Mouse (Mus musculus) forebrain, postnatal 0 days (tissue): ENCODE data around the gene Pigq. TPM values are rescaled to one million over a fixed set of nuclear protein-coding genes. Genes with fewer than 3 reads are reported as not detected.

Experiments
- ATAC-seq: fragments of 200-750 bp; cut with Nextera tagmentation; 2 replicates; pipeline ENCODE4 v1.8.0; 2017; ENCODE audit warnings: mild to moderate bottlenecking, moderate library complexity
- DNase-seq: peaks from one replicate; pipeline ENCODE4 v3.0.0-alpha.2; 2015
- H3K27ac ChIP-seq: fragments of 300-500 bp; sonication (generic); 2 replicates; pipeline ENCODE4 v1.5.1; 2014; ENCODE audit warnings: low read depth, mild to moderate bottlenecking, antibody characterized with exemption, low read length, moderate library complexity, mixed read lengths
- H3K27me3 ChIP-seq: fragments of 300-500 bp; sonication (generic); 2 replicates; pipeline ENCODE4 v1.6.1; 2014; ENCODE audit warnings: mild to moderate bottlenecking, low read length, mixed read lengths; ENCODE audit not compliant: insufficient read depth
- H3K36me3 ChIP-seq: fragments of 300-500 bp; sonication (generic); 2 replicates; pipeline ENCODE4 v1.6.1; 2014; ENCODE audit warnings: mild to moderate bottlenecking, moderate library complexity; ENCODE audit not compliant: insufficient read depth
- H3K4me1 ChIP-seq: fragments of 300-500 bp; sonication (generic); 2 replicates; pipeline ENCODE4 v1.6.1; 2014; ENCODE audit warnings: antibody characterized with exemption; ENCODE audit not compliant: insufficient read depth
- H3K4me2 ChIP-seq: fragments of 300-500 bp; sonication (generic); 2 replicates; pipeline ENCODE4 v1.6.1; 2014; ENCODE audit warnings: low read depth, mild to moderate bottlenecking, moderate library complexity
- H3K4me3 ChIP-seq: fragments of 300-500 bp; sonication (generic); 2 replicates; pipeline ENCODE4 v1.5.1; 2014; ENCODE audit warnings: low read depth, low read length, mixed read lengths
- H3K9ac ChIP-seq: fragments of 300-500 bp; sonication (generic); 2 replicates; pipeline ENCODE4 v1.6.1; 2014; ENCODE audit warnings: mild to moderate bottlenecking
- H3K9me3 ChIP-seq: fragments of 300-500 bp; sonication (generic); 2 replicates; pipeline ENCODE4 v1.6.1; 2016; ENCODE audit warnings: low read length
- CTCF ChIP-seq: sonication (generic); IDR thresholded peaks from 2 replicates; pipeline ENCODE4 v1.5.1; 2016; ENCODE audit warnings: antibody characterized with exemption, control low read depth, low read depth
- WGBS: fragments of 180-500 bp; shearing (Covaris S2); extraction: QIAGEN DNeasy Blood & Tissue Kit; methylation state at CpG from one replicate; pipeline ENCODE4 v1.1.7; 2014; 5-methylcytosine and 5-hydroxymethylcytosine counted together
- polyA plus RNA-seq: library from polyadenylated mRNA; unstranded; fragments of >200 nt; fragmentation: Nextera tagmentation; extraction: Ambion mirVana; gene quantifications from 2 replicates; pipeline ENCODE4 v1.2.1, GENCODE M21; 2015
- total RNA-seq: library from RNA; depleted of rRNA; stranded (reverse); fragments of >200 nt; gene quantifications from 2 replicates; pipeline ENCODE4 v1.2.3, GENCODE M21; 2014

Pigq gene
- total and polyA plus RNA-seq, 2 experiments from 2014 or later, result 50.6 to 63.7 TPM

GRCm38 (mm10) chr17:25957586-25958051 lies 12.9 kb upstream of the Pigq start:
- no peak for ATAC-seq
- no peak overlapping the region for H3K4me2 ChIP-seq
- 81% methylated on average over 14 of the region's 14 CpGs for WGBS
- H3K27me3 ChIP-seq, result peaks cover 9% of the 10 kb centered on the region
- DNase-seq, result no peak
- no peaks in the 10 kb centered on the region for H3K4me1 ChIP-seq
- no peak overlapping the region for H3K4me3 ChIP-seq
- no peak overlapping the region for H3K27ac ChIP-seq
- no peaks in the 10 kb centered on the region for H3K9me3 ChIP-seq
- peaks cover 21% of the 10 kb centered on the region for H3K36me3 ChIP-seq
- H3K9ac ChIP-seq, result no peak overlapping the region
- no peak for TF ChIP-seq CTCF

GRCm38 (mm10) chr17:25956631-25957030 lies 11.9 kb upstream of the Pigq start:
- ATAC-seq (no peak), DNase-seq (no peak)
- Histone ChIP-seq H3K4me1 (no peaks in the 10 kb centered on the region), H3K36me3 (peaks cover 15% of the 10 kb centered on the region), H3K9me3 (no peaks in the 10 kb centered on the region), H3K4me3 (no peak overlapping the region), H3K27me3 (peaks cover 18% of the 10 kb centered on the region), H3K4me2 (no peak overlapping the region), H3K9ac (no peak overlapping the region), H3K27ac (no peak overlapping the region)
- 86% methylated on average over 7 of the region's 7 CpGs for WGBS
- TF ChIP-seq CTCF, result no peak

- Histone ChIP-seq H3K27ac (no peak overlapping the region), H3K4me3 (no peak overlapping the region), H3K4me1 (no peaks in the 10 kb centered on the region), H3K4me2 (no peak overlapping the region), H3K9ac (no peak overlapping the region), H3K27me3 (peaks cover 23% of the 10 kb centered on the region), H3K36me3 (peaks cover 12% of the 10 kb centered on the region), H3K9me3 (no peaks in the 10 kb centered on the region)
- no peak for TF ChIP-seq CTCF
- ATAC-seq, result no peak
- WGBS, result 62% methylated on average over 7 of the region's 7 CpGs
- DNase-seq, result no peak
Observed at GRCm38 (mm10) chr17:25956201-25956600, 11.5 kb upstream of the Pigq start.

- Histone ChIP-seq H3K4me1 (no peaks in the 10 kb centered on the region), H3K27me3 (peaks cover 27% of the 10 kb centered on the region), H3K4me3 (no peak overlapping the region), H3K9me3 (no peaks in the 10 kb centered on the region), H3K27ac (no peak overlapping the region), H3K36me3 (peaks cover 12% of the 10 kb centered on the region), H3K4me2 (no peak overlapping the region), H3K9ac (no peak overlapping the region)
- WGBS, result 78% methylated on average over 3 of the region's 3 CpGs
- no peak for TF ChIP-seq CTCF
- ATAC-seq (no peak), DNase-seq (no peak)
Observed at GRCm38 (mm10) chr17:25955736-25956135, 11.0 kb upstream of the Pigq start.

GRCm38 (mm10) chr17:25954671-25955070 lies 9.9 kb upstream of the Pigq start:
- TF ChIP-seq CTCF, result no peak
- Histone ChIP-seq H3K27ac (no peak overlapping the region), H3K9me3 (no peaks in the 10 kb centered on the region), H3K36me3 (peaks cover 11% of the 10 kb centered on the region), H3K4me3 (no peak overlapping the region), H3K4me1 (no peaks in the 10 kb centered on the region), H3K4me2 (no peak overlapping the region), H3K27me3 (peaks cover 34% of the 10 kb centered on the region), H3K9ac (no peak overlapping the region)
- WGBS, result 93% methylated on average over 2 of the region's 2 CpGs
- ATAC-seq, result no peak
- no peak for DNase-seq

GRCm38 (mm10) chr17:25953161-25953560 lies 8.4 kb upstream of the Pigq start:
- Histone ChIP-seq H3K27ac (no peak overlapping the region), H3K9ac (no peak overlapping the region), H3K4me3 (no peak overlapping the region), H3K36me3 (no peaks in the 10 kb centered on the region; the same call in 1 of the 2 replicates), H3K9me3 (no peaks in the 10 kb centered on the region), H3K27me3 (peaks cover 34% of the 10 kb centered on the region), H3K4me1 (no peaks in the 10 kb centered on the region), H3K4me2 (no peak overlapping the region)
- 71% methylated on average over 5 of the region's 5 CpGs for WGBS
- no peak for DNase-seq
- TF ChIP-seq CTCF, result no peak
- no peak for ATAC-seq

GRCm38 (mm10) chr17:25951803-25952623 lies 7.3 kb upstream of the Pigq start, which contains the start of gene A930017K11Rik:
Gene A930017K11Rik (minus strand): TSS chr17:25952565.
- Histone ChIP-seq H3K9me3 (no peaks in the 10 kb centered on the region), H3K27me3 (peaks cover 34% of the 10 kb centered on the region), H3K9ac (no peak within 1 kb of the TSS), H3K27ac (no peak within 1 kb of the TSS), H3K4me1 (no peaks in the 10 kb centered on the region), H3K4me2 (peak within 1 kb of the TSS; percentile 50), H3K36me3 (no peaks in the 10 kb centered on the region; the same call in 1 of the 2 replicates), H3K4me3 (peak within 1 kb of the TSS; percentile 32)
- ATAC-seq (no peak), DNase-seq (no peak)
- WGBS, result 5% methylated on average over 56 of the region's 58 CpGs
- TF ChIP-seq CTCF, result no peak
